Mouse (Mus musculus): ENCODE results near the gene Gsk3b. TPM values are rescaled to one million over a fixed set of nuclear protein-coding genes. Genes with fewer than 3 reads are reported as not detected.

Gsk3b gene
- polyA plus RNA-seq, 1 experiment = 5.8 TPM

DNA sequence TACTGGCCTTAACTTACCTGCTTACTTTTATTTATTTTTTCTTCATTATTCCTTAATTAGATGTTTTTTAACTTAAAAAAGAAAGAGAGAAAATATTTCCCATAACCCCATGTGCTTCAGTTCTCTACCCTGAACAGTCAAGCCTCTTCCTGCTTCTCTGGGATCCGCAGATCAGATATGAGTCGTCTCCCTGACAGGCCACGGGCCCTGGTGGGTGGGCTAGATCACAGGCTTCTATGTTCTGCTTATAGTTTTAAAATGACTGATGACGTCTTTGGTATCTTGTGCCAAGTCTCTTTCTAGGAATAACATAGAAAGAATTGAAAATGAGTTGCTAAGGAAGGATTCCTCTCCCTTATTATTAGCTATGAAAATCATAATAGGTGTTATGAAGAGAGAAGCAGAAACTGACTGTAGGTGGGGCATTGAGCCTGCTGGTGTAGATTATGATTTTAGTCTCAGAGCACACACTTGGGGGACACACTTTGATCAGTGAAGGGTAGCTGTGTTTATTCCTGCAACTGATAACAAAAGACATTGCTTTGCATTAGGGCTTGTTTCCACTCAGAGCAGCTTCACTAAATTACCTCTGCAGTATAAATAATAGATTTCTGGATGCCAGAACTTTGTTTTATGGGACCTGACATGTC lies 148.3 kb downstream of the Gsk3b start:
- TF ChIP-seq GATA1 (IDR thresholded peaks at IDR 0.05; ENCODE audit: borderline replicate concordance, low read length) = no peak
- no peak for TF ChIP-seq FLI1 (IDR thresholded peaks at IDR 0.05; ENCODE audit: low read length)
- peaks cover 39% of the 10 kb centered on the region for H3K4me1 ChIP-seq
- H3K4me3 ChIP-seq (replicated peaks) = no peak overlapping the region
- peaks cover 77% of the 10 kb centered on the region for H3K36me3 ChIP-seq (replicated peaks; ENCODE audit: low read length)
- no peaks in the 10 kb centered on the region for H3K27me3 ChIP-seq (replicated peaks)
- H3K9me3 ChIP-seq = no peaks in the 10 kb centered on the region

- no peaks in the 10 kb centered on the region for H3K9me3 ChIP-seq
- peaks cover 76% of the 10 kb centered on the region for H3K36me3 ChIP-seq (replicated peaks; ENCODE audit: low read length)
- peak overlapping the region; percentile 73 for H3K4me3 ChIP-seq (replicated peaks)
- peaks cover 38% of the 10 kb centered on the region for H3K4me1 ChIP-seq
- H3K27me3 ChIP-seq (replicated peaks) = no peaks in the 10 kb centered on the region
- TF ChIP-seq FLI1 (IDR thresholded peaks at IDR 0.05; ENCODE audit: low read length) (no peak), GATA1 (IDR thresholded peaks at IDR 0.05; ENCODE audit: borderline replicate concordance, low read length) (no peak)
Measured at GRCm38 (mm10) chr16:38239729-38240128, 150.9 kb downstream of the Gsk3b start.

DNA sequence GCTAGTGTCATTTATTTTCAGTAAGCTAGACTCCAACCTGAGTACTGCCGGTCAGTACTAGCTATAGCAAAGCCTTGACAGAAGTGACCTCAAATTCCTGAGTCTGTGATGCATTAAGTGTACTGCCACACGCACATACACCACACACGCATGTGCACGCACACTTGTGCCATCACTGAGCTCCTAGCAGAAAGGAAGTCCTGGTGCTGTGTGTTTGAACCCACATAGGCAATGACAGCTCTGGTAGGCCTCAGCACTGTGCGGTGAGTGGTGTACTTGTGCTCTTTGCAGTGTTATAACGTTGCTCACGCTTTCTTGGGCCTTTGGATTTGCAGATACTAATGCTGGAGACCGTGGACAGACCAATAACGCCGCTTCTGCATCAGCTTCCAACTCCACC lies 151.4 kb downstream of the Gsk3b start:
- TF ChIP-seq FLI1 (IDR thresholded peaks at IDR 0.05; ENCODE audit: low read length) (no peak), GATA1 (IDR thresholded peaks at IDR 0.05; ENCODE audit: borderline replicate concordance, low read length) (no peak)
- Histone ChIP-seq H3K27me3 (replicated peaks) (no peaks in the 10 kb centered on the region), H3K9me3 (no peaks in the 10 kb centered on the region), H3K36me3 (replicated peaks; ENCODE audit: low read length) (peaks cover 78% of the 10 kb centered on the region), H3K4me1 (peaks cover 38% of the 10 kb centered on the region), H3K4me3 (replicated peaks) (no peak overlapping the region)

GRCm38 (mm10) chr16:38244111-38244510 lies 155.3 kb downstream of the Gsk3b start:
- TF ChIP-seq GATA1 (IDR thresholded peaks at IDR 0.05; ENCODE audit: borderline replicate concordance, low read length) (no peak), FLI1 (IDR thresholded peaks at IDR 0.05; ENCODE audit: low read length) (no peak)
- Histone ChIP-seq H3K27me3 (replicated peaks) (no peaks in the 10 kb centered on the region), H3K4me3 (replicated peaks) (no peak overlapping the region), H3K4me1 (peaks cover 23% of the 10 kb centered on the region), H3K9me3 (no peaks in the 10 kb centered on the region), H3K36me3 (replicated peaks; ENCODE audit: low read length) (peaks cover 51% of the 10 kb centered on the region)

DNA sequence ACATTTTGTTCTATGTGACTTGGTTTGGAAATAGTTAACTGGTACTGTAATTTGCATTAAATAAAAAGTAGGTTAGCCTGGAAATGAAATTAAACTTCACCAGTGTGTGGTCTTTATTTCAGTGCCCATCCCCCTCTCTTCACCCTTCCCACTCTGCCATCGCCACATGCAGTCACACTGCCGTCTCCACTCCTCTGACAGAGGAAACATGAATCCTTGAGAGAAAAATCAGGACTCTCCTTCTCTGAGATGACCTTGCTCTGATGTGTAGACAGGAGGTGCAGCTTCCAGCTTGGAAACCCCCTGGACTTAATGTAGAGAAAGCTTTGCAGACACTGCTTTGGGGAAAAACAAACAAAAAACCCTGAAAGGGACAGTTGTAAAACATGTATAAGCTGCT lies 156.6 kb downstream of the Gsk3b start:
- Histone ChIP-seq H3K36me3 (replicated peaks; ENCODE audit: low read length) (peaks cover 40% of the 10 kb centered on the region), H3K9me3 (no peaks in the 10 kb centered on the region), H3K27me3 (replicated peaks) (peaks cover 2% of the 10 kb centered on the region), H3K4me1 (peaks cover 13% of the 10 kb centered on the region), H3K4me3 (replicated peaks) (no peak overlapping the region)
- TF ChIP-seq FLI1 (IDR thresholded peaks at IDR 0.05; ENCODE audit: low read length) (no peak), GATA1 (IDR thresholded peaks at IDR 0.05; ENCODE audit: borderline replicate concordance, low read length) (no peak)

- TF ChIP-seq FLI1 (IDR thresholded peaks at IDR 0.05; ENCODE audit: low read length) (no peak), GATA1 (IDR thresholded peaks at IDR 0.05; ENCODE audit: borderline replicate concordance, low read length) (no peak)
- Histone ChIP-seq H3K4me1 (peaks cover 13% of the 10 kb centered on the region), H3K36me3 (replicated peaks; ENCODE audit: low read length) (peaks cover 33% of the 10 kb centered on the region), H3K9me3 (no peaks in the 10 kb centered on the region), H3K4me3 (replicated peaks) (no peak overlapping the region), H3K27me3 (replicated peaks) (peaks cover 8% of the 10 kb centered on the region)
Measured at GRCm38 (mm10) chr16:38245849-38246585, 157.2 kb downstream of the Gsk3b start.

- TF ChIP-seq GATA1 (IDR thresholded peaks at IDR 0.05; ENCODE audit: borderline replicate concordance, low read length) = no peak
- no peak for TF ChIP-seq FLI1 (IDR thresholded peaks at IDR 0.05; ENCODE audit: low read length)
- peaks cover 14% of the 10 kb centered on the region for H3K36me3 ChIP-seq (replicated peaks; ENCODE audit: low read length)
- H3K4me1 ChIP-seq = peaks cover 13% of the 10 kb centered on the region
- no peaks in the 10 kb centered on the region for H3K9me3 ChIP-seq
- no peak overlapping the region for H3K4me3 ChIP-seq (replicated peaks)
- peaks cover 30% of the 10 kb centered on the region for H3K27me3 ChIP-seq (replicated peaks)
Measured at GRCm38 (mm10) chr16:38248331-38248961, 159.6 kb downstream of the Gsk3b start.

DNA sequence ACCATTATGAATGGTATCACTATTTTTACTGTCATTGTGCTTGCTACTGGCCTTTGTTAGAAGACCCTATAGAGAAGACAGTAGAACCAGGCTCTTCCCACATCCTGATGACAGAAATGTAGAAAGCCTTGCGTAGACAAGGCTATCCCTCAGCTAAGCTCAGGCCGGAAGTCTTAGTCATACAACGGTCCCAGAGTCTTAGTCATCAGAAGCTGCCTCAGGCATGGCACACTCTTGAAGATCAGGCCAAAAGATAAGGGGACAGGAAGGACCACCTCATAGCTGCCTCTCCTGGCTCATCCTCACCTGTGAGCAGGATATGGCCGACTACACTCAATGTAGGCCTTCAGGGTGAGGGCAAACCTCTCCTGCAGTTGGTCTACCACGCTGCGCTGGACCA lies 161.7 kb downstream of the Gsk3b start:
- TF ChIP-seq FLI1 (IDR thresholded peaks at IDR 0.05; ENCODE audit: low read length) (no peak), GATA1 (IDR thresholded peaks at IDR 0.05; ENCODE audit: borderline replicate concordance, low read length) (no peak)
- H3K36me3 ChIP-seq (replicated peaks; ENCODE audit: low read length) = peaks cover 2% of the 10 kb centered on the region
- H3K27me3 ChIP-seq (replicated peaks) = peaks cover 40% of the 10 kb centered on the region
- H3K9me3 ChIP-seq = no peaks in the 10 kb centered on the region
- H3K4me3 ChIP-seq (replicated peaks) = no peak overlapping the region
- peaks cover 13% of the 10 kb centered on the region for H3K4me1 ChIP-seq

- no peaks in the 10 kb centered on the region for H3K9me3 ChIP-seq
- H3K36me3 ChIP-seq (replicated peaks; ENCODE audit: low read length) = no peaks in the 10 kb centered on the region
- no peak overlapping the region for H3K4me3 ChIP-seq (replicated peaks)
- TF ChIP-seq GATA1 (IDR thresholded peaks at IDR 0.05; ENCODE audit: borderline replicate concordance, low read length) = no peak
- peaks cover 4% of the 10 kb centered on the region for H3K4me1 ChIP-seq
- peaks cover 52% of the 10 kb centered on the region for H3K27me3 ChIP-seq (replicated peaks)
Measured at GRCm38 (mm10) chr16:38254001-38254400, 165.2 kb downstream of the Gsk3b start.

DNA sequence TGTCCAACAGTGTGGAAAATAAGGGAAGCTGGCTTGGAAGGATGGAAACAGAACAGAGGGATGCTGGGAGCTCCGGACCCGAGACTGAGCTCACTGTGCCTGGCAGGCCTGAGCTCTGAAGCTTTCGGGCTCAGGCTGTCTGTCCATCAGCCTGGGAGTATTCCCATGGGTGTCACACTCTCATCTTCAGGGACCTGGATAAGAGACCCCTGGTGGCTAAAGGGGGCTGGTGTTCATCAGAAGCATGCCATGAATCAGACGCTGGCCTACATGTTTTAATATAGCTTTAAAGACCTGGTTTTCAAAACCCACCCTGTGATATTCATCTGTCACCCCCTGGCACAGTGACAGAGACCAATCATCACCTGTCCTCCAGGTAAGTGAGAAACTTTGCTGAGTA lies 166.3 kb downstream of the Gsk3b start:
- no peaks in the 10 kb centered on the region for H3K9me3 ChIP-seq
- TF ChIP-seq GATA1 (IDR thresholded peaks at IDR 0.05; ENCODE audit: borderline replicate concordance, low read length) = no peak
- no peak for TF ChIP-seq FLI1 (IDR thresholded peaks at IDR 0.05; ENCODE audit: low read length)
- H3K4me3 ChIP-seq (replicated peaks) = no peak overlapping the region
- peaks cover 50% of the 10 kb centered on the region for H3K27me3 ChIP-seq (replicated peaks)
- H3K4me1 ChIP-seq = no peaks in the 10 kb centered on the region
- no peaks in the 10 kb centered on the region for H3K36me3 ChIP-seq (replicated peaks; ENCODE audit: low read length)
